Mouse (Mus musculus) adipose tissue, adult 10 weeks (tissue): ENCODE data around the gene 1110012L19Rik. TPM values are rescaled to one million over a fixed set of nuclear protein-coding genes. Genes with fewer than 3 reads are reported as not detected.

Experiments used
- polyA plus RNA-seq: library from polyadenylated mRNA; stranded (reverse); fragments of 350-450 nt; fragmentation: Illumina TruSeq; extraction: RNeasy Lipid Tissue Mini Kit (QIAGEN cat#74804); gene quantifications from one replicate; pipeline ENCODE4 v1.2.3, GENCODE M21; 2014; ENCODE audit warnings: low read depth, low replicate concordance

Gene 1110012L19Rik
- polyA plus RNA-seq, result 22.7 TPM

GRCm38 (mm10) chrX:70385276-70385961 is at the start of gene 1110012L19Rik:
1110012L19Rik (plus strand) TSS chrX:70385877.

GRCm38 (mm10) chrX:70364661-70365613 is 20.7 kb upstream of the 1110012L19Rik start, which contains the start of gene Ids:
Ids (minus strand) TSS chrX:70365084.

Other genes starting within 250 kb of the 1110012L19Rik start
- gene Ids, start 20.8 kb upstream of the 1110012L19Rik start, polyA plus RNA-seq, result 29.1 TPM
- gene Tmem185a, start 91.3 kb downstream of the 1110012L19Rik start, polyA plus RNA-seq, result 28.4 TPM